Mouse (Mus musculus): Measurements from ENCODE around the gene Cldn24. TPM values are rescaled to one million over a fixed set of nuclear protein-coding genes. Genes with fewer than 3 reads are reported as not detected.

Gene Cldn24
- total and polyA plus RNA-seq, 3 experiments = not detected

GRCm38 (mm10) chr8:47823777-47824176 is 1.8 kb downstream of the Cldn24 start (continued):
- TF ChIP-seq ELF1 (IDR thresholded peaks at IDR 0.05; ENCODE audit: low read depth, low read length) (no peak), RCOR1 (IDR thresholded peaks at IDR 0.05; ENCODE audit: low read depth, low read length) (no peak), MYB (IDR thresholded peaks at IDR 0.05; ENCODE audit: low read depth, low read length) (no peak)

- TF ChIP-seq TCF12 (IDR thresholded peaks at IDR 0.05; ENCODE audit: low read depth, low read length) (no peak), RAD21 (IDR thresholded peaks at IDR 0.05; ENCODE audit: low read depth, low read length) (no peak), JUND (IDR thresholded peaks at IDR 0.05; ENCODE audit: low read depth, low read length) (no peak), CTCF (IDR thresholded peaks at IDR 0.05 in 2 of 3, conservative IDR thresholded peaks at IDR 0.05 in 1 of 3; ENCODE audit: control insufficient read depth in 1 of 3, insufficient read depth in 1 of 3, low read depth in 2 of 3, low read length in 3 of 3, poor library complexity in 1 of 3, severe bottlenecking in 1 of 3) (no peak), POLR2AphosphoS5 (IDR thresholded peaks at IDR 0.05; ENCODE audit: borderline replicate concordance, low read depth, low read length) (no peak), MEF2A (IDR thresholded peaks at IDR 0.05; ENCODE audit: extremely low read depth, insufficient replicate concordance, low read depth, low read length, poor library complexity, severe bottlenecking) (no peak), UBTF (IDR thresholded peaks at IDR 0.05; ENCODE audit: borderline replicate concordance, insufficient read depth, low read depth, low read length) (no peak)
Observed at GRCm38 (mm10) chr8:47824182-47824581, 2.2 kb downstream of the Cldn24 start, which contains the start of gene Cldn22. Cldn22 (plus strand) TSS chr8:47824482.

GRCm38 (mm10) chr8:47825596-47825995 is 3.7 kb downstream of the Cldn24 start:
- Histone ChIP-seq H3K27me3 (ENCODE audit: control insufficient read depth in 1 of 2, insufficient read depth in 2 of 2, low read length in 2 of 2) (no peaks in the 10 kb centered on the region), H3K27ac (ENCODE audit: control insufficient read depth, low read depth, low read length) (no peak overlapping the region), H3K36me3 (ENCODE audit: control insufficient read depth in 1 of 2, insufficient read depth in 2 of 2, low read length in 2 of 2) (no peaks in the 10 kb centered on the region; a peak in 1 of 4 replicates), H3K4me1 (ENCODE audit: control insufficient read depth in 1 of 2, insufficient read depth in 2 of 2, low read length in 2 of 2) (no peaks in the 10 kb centered on the region), H3K4me3 (ENCODE audit: control insufficient read depth in 1 of 2, insufficient read depth in 1 of 2, low read depth in 2 of 2, low read length in 2 of 2) (no peak overlapping the region), H3K9me3 (replicated peaks; ENCODE audit: insufficient read depth, low read length) (no peaks in the 10 kb centered on the region), H3K9ac (ENCODE audit: control insufficient read depth, low read depth, low read length, poor library complexity, severe bottlenecking) (no peak overlapping the region), H3K79me2 (ENCODE audit: control insufficient read depth, insufficient read depth, low read length, poor library complexity) (no peaks in the 10 kb centered on the region)
- DNase-seq (ENCODE audit: low read depth, low spot score) = no peak
- TF ChIP-seq NRF1 (IDR thresholded peaks at IDR 0.05; ENCODE audit: insufficient read depth, low read depth, low read length, poor library complexity, severe bottlenecking) (no peak), UBTF (IDR thresholded peaks at IDR 0.05; ENCODE audit: borderline replicate concordance, insufficient read depth, low read depth, low read length) (no peak), CTCF (IDR thresholded peaks at IDR 0.05 in 2 of 3, conservative IDR thresholded peaks at IDR 0.05 in 1 of 3; ENCODE audit: control insufficient read depth in 1 of 3, insufficient read depth in 1 of 3, low read depth in 2 of 3, low read length in 3 of 3, poor library complexity in 1 of 3, severe bottlenecking in 1 of 3) (no peak), ZKSCAN1 (IDR thresholded peaks at IDR 0.05; ENCODE audit: low read depth, low read length) (no peak), GATA1 (IDR thresholded peaks at IDR 0.05; ENCODE audit: low read depth, low read length) (no peak)

More at GRCm38 (mm10) chr8:47824182-47824581, 2.2 kb downstream of the Cldn24 start, which contains the start of gene Cldn22:
- no peaks in the 10 kb centered on the region for H3K9me3 ChIP-seq (replicated peaks; ENCODE audit: insufficient read depth, low read length)
- H3K27me3 ChIP-seq (ENCODE audit: control insufficient read depth in 1 of 2, insufficient read depth in 2 of 2, low read length in 2 of 2) = no peaks in the 10 kb centered on the region
- H3K36me3 ChIP-seq (ENCODE audit: control insufficient read depth in 1 of 2, insufficient read depth in 2 of 2, low read length in 2 of 2) = no peaks in the 10 kb centered on the region
- no peak within 1 kb of the TSS for H3K27ac ChIP-seq (ENCODE audit: control insufficient read depth, low read depth, low read length)
- H3K4me1 ChIP-seq (ENCODE audit: control insufficient read depth in 1 of 2, insufficient read depth in 2 of 2, low read length in 2 of 2) = no peaks in the 10 kb centered on the region
- DNase-seq (ENCODE audit: low read depth, low spot score) = no peak
- H3K9ac ChIP-seq (ENCODE audit: control insufficient read depth, low read depth, low read length, poor library complexity, severe bottlenecking) = no peak within 1 kb of the TSS
- H3K4me3 ChIP-seq (ENCODE audit: control insufficient read depth in 1 of 2, insufficient read depth in 1 of 2, low read depth in 2 of 2, low read length in 2 of 2) = no peak within 1 kb of the TSS
- no peaks in the 10 kb centered on the region for H3K79me2 ChIP-seq (ENCODE audit: control insufficient read depth, insufficient read depth, low read length, poor library complexity)
